Mouse (Mus musculus) left cerebral cortex, adult 2 months (tissue): ENCODE measurements around the gene Nrip1. TPM values are rescaled to one million over a fixed set of nuclear protein-coding genes. Genes with fewer than 3 reads are reported as not detected.

Source experiments
- DNase-seq, 2 experiments: peaks; one replicate each; pipeline ENCODE4 v3.0.0; 2021 to 2022; ENCODE audit warnings: low spot score in 2 of 2, mixed read lengths in 1 of 2; ENCODE audit errors: extremely low spot score in 1 of 2
- H3K27ac ChIP-seq: fragments of 200-600 bp; 2 replicates; pipeline ENCODE4 v1.8.1; 2022
- H3K4me3 ChIP-seq: fragments of 200-600 bp; 2 replicates; pipeline ENCODE4 v1.8.1; 2022
- CTCF ChIP-seq: fragments of 200-600 bp; IDR thresholded peaks from 2 replicates; pipeline ENCODE4 v1.8.1; 2022; ENCODE audit warnings: antibody characterized with exemption, mild to moderate bottlenecking, moderate library complexity
- intact Hi-C: fragments of 180-260 bp; cut with DNase I; formaldehyde crosslinking; loops from one replicate; pipeline ENCODE4 v1.15.1; 2025
- total RNA-seq, 2 experiments: library from RNA; stranded (reverse); gene quantifications; 2 replicates each; pipeline ENCODE4 v1.2.3; 2021

The Nrip1 gene
- total RNA-seq, 2 experiments from 2014 or later: 53.4 to 54.3 TPM

DNA sequence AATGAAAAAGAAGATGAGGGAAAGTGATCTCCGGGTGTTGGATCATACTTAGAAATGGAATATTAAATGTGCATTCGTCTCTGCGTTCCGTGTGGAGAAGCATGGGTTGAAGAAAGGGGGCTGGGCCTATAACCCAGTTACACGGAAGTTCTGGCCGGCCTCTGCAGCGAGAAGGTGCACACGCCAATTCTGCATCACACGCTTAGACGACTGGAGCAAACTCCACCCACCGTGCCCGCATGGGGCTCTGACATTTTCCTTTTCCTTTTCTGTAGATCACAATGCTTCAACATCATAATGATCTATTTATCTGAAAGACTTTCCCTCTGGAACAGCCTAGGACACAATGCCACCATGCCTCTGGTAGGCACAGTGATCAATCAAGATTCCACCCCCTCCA is 16.5 kb downstream of the Nrip1 start:
- intact Hi-C loops: no loop called here
- TF ChIP-seq CTCF: no peak

GRCm38 (mm10) chr16:76355947-76356550 is 17.6 kb downstream of the Nrip1 start:
- Histone ChIP-seq H3K4me3 (no peak overlapping the region), H3K27ac (no peak overlapping the region)
- intact Hi-C loops: no loop called here
- no peak for TF ChIP-seq CTCF
- DNase-seq: no peak

More for the DNA sequence above, 16.5 kb downstream of the Nrip1 start:
- no peak overlapping the region for H3K4me3 ChIP-seq
- H3K27ac ChIP-seq: no peak overlapping the region
- DNase-seq: no peak

DNA sequence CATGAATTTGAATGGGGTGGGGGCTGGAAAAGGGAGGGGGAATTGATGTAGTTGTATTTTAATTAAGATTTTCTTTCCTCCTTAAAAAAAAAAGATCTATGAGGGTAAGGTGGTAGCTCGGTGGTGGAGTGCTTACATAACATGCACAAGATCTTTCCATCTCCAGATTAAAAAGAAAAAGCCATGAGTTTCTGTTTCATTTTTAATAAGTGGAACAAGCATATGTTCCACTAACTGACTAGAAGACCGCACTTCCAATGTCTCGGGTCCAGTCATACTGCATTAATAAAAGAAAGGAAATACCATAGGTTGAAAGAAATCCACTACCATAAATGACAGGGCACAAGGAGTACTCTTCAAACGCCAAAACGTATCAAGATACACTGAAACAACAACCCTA is 18.4 kb downstream of the Nrip1 start:
- H3K27ac ChIP-seq: no peak overlapping the region
- intact Hi-C loops: no loop called here
- no peak for TF ChIP-seq CTCF
- no peak overlapping the region for H3K4me3 ChIP-seq
- DNase-seq: no peak

DNA sequence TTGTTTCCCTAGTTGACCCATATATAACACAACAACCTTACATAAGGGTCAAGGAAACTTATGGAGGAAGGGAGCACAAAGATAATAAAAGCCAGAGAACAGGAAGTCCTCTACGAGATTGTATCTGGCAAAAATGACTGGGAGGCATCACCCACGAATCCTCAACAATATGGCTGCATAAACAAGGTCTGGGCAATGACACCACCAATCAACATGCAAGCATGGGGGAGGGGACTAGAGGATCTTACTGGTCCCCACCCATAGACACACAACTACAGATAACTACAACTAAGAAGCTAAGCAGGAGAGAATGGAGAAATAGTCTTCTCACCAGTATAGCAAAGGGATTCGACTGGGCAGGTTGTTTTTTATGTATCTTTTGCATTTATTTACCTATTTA is 18.8 kb downstream of the Nrip1 start:
- TF ChIP-seq CTCF: no peak
- Histone ChIP-seq H3K4me3 (no peak overlapping the region), H3K27ac (no peak overlapping the region)
- no peak for DNase-seq
- intact Hi-C loops: no loop called here

- no peak overlapping the region for H3K27ac ChIP-seq
- no peak for TF ChIP-seq CTCF
- H3K4me3 ChIP-seq: no peak overlapping the region
- DNase-seq: no peak
- intact Hi-C loops: no loop called here
These were observed 19.3 kb downstream of the Nrip1 start for GRCm38 (mm10) chr16:76354289-76354688.

- DNase-seq: no peak
These were observed 22.7 kb downstream of the Nrip1 start for GRCm38 (mm10) chr16:76350922-76351321.

GRCm38 (mm10) chr16:76349053-76349452 is 24.6 kb downstream of the Nrip1 start:
- Histone ChIP-seq H3K27ac (no peak overlapping the region), H3K4me3 (no peak overlapping the region)
- TF ChIP-seq CTCF: no peak
- no peak for DNase-seq
- intact Hi-C loops: no loop called here

More at GRCm38 (mm10) chr16:76350922-76351321, 22.7 kb downstream of the Nrip1 start:
- H3K4me3 ChIP-seq: no peak overlapping the region
- no peak for TF ChIP-seq CTCF
- intact Hi-C loops: no loop called here
- H3K27ac ChIP-seq: no peak overlapping the region

GRCm38 (mm10) chr16:76347719-76348421 is 25.8 kb downstream of the Nrip1 start:
- DNase-seq: no peak
- Histone ChIP-seq H3K27ac (no peak overlapping the region), H3K4me3 (no peak overlapping the region)
- intact Hi-C loops: no loop called here
- TF ChIP-seq CTCF: no peak

- no peak overlapping the region for H3K4me3 ChIP-seq
These were observed 27.3 kb downstream of the Nrip1 start for GRCm38 (mm10) chr16:76346371-76346770.

DNA sequence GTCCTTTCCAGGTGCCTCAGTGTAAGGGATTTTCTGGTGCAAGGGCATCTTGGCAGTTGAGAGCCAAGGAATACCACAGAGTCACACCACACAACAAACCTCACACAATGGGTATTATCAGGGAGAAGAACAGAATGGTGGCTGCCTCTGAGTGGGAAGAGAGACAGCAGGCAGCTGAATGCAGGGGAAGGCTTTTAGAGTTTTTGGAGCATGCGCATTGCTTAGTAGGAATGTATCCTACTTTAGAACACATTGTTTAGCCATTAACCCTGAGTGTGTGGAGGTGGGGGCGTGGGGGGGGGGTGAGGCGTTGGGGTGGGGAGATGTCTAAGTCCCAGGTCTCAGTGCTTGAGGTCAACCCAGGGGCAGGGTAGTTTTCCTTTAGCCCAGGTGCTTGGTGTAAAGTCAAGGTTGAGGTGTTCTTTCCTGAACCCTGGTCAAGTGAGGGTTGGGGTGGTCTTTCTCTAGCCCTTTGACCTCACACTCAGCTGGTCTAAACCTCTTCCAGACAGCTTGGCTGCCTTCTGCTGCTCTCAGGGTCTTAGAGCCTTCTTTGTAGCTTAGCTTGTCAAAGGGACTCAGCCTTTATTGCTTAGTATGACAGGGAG is 28.8 kb downstream of the Nrip1 start:
- intact Hi-C loops: no loop called here
- no peak for DNase-seq
- TF ChIP-seq CTCF: no peak
- H3K4me3 ChIP-seq: no peak overlapping the region
- no peak overlapping the region for H3K27ac ChIP-seq

More at GRCm38 (mm10) chr16:76346371-76346770, 27.3 kb downstream of the Nrip1 start:
- H3K27ac ChIP-seq: no peak overlapping the region
- TF ChIP-seq CTCF: no peak
- DNase-seq: no peak
- intact Hi-C loops: no loop called here

DNA sequence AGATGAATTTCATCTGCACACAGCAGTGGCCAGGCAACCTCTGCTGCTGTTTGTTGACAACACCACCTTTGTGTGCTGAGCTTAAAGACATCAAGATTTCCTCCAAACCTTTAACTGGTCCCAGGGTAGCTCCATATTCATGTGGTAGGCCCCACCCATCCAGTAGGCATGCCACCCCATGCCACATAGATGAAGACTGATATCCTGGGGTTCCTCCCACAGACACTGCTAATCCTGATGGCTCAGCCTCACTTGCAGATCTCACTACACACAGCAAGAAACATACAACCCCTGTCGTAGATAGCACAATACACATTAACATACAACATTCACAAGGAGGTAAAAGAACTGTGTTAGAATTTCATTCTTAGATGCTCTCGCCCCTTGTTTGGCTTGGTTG is 29.6 kb downstream of the Nrip1 start:
- no peak for TF ChIP-seq CTCF

GRCm38 (mm10) chr16:76341636-76342035 is 32.0 kb downstream of the Nrip1 start:
- TF ChIP-seq CTCF: no peak
- Histone ChIP-seq H3K27ac (no peak overlapping the region), H3K4me3 (no peak overlapping the region)
- intact Hi-C loops: no loop called here
- no peak for DNase-seq

More for the DNA sequence above, 29.6 kb downstream of the Nrip1 start:
- Histone ChIP-seq H3K27ac (no peak overlapping the region), H3K4me3 (no peak overlapping the region)
- intact Hi-C loops: no loop called here
- no peak for DNase-seq
